Mouse (Mus musculus) embryonic fibroblast, embryonic 13.5 days (primary cell): ENCODE measurements at regions not wholly inside any gene's neighbourhood (a gene's known extent, or its start where the extent isn't known, plus 50 kb on each side); places are given as distances from the start of the nearest gene placed in this dataset.

Source experiments
- CTCF ChIP-seq: IDR thresholded peaks from 2 replicates; pipeline ENCODE4 v1.5.1; 2011; ENCODE audit warnings: mild to moderate bottlenecking, control low read depth, low read length, moderate library complexity, borderline replicate concordance; ENCODE audit not compliant: insufficient read depth
- POLR2A ChIP-seq: IDR thresholded peaks from 2 replicates; pipeline ENCODE4 v1.6.1; 2011; ENCODE audit warnings: low read depth, mild to moderate bottlenecking, control low read depth, low read length, moderate library complexity

DNA sequence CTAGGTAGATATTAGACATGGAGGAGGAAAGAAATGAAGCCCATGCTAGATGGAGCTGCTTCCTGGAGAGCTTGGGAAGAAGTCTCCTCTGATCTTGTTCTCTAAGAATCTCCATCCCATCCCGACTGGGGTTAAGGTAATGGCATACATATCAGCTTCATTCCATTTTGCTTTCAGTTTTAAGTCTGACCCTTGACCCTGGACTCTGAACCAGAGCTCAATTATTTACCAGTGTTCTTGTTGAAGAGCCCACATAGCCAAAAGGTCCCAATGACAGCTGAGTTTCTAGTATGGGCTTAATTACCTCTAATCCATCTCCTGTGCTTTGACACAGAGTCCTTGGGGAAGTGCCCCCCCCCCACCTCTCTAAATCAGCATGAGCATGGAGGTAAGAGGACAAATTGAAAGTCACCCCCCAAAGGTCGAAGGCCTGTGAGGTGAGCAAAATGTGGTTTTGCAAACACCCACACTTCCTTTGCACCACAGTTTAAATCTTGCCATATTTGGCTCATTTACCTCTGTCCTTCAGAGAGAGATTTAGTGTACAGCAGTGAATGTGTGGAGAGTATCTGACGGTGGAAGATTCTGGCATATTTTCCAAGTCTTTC is 371.5 kb downstream of the Ets1 start:
- no peak for TF ChIP-seq POLR2A
- no peak for TF ChIP-seq CTCF
